Mouse (Mus musculus) stomach, embryonic 14.5 days (tissue): Measurements from ENCODE around the gene Oit3. TPM values are rescaled to one million over a fixed set of nuclear protein-coding genes. Genes with fewer than 3 reads are reported as not detected.

Source experiments
- polyA plus RNA-seq: library from polyadenylated mRNA; unstranded; fragments of >200 nt; fragmentation: Nextera tagmentation; extraction: Ambion mirVana; gene quantifications from 2 replicates; pipeline ENCODE4 v1.2.1, GENCODE M21; 2014

The Oit3 gene
- polyA plus RNA-seq, 1 experiment from 2014 or later, result 1.5 TPM

Other genes starting within 250 kb of the Oit3 start
- gene Sept10, start 219.9 kb downstream of the Oit3 start, polyA plus RNA-seq, result 47.5 and 49.7 TPM in 2 replicates
- gene Sowahc, start 219.8 kb downstream of the Oit3 start, polyA plus RNA-seq, result 11.7 and 13.5 TPM in 2 replicates
- gene P4ha1, start 118.5 kb downstream of the Oit3 start, polyA plus RNA-seq, result 64.9 and 76.3 TPM in 2 replicates
- 3.5 and 4.5 TPM in 2 replicates for gene Gm10273, start 46.1 kb downstream of the Oit3 start, polyA plus RNA-seq
- gene Pla2g12b, start 38.1 kb downstream of the Oit3 start, polyA plus RNA-seq, result 1.7 and 2.4 TPM in 2 replicates
- not detected in 2 replicates for gene Gm10322, start 174.3 kb upstream of the Oit3 start, polyA plus RNA-seq
- gene Mcu, start 174.9 kb upstream of the Oit3 start, polyA plus RNA-seq, result 60.4 and 66.4 TPM in 2 replicates